ENCODE assay signal across 20 mouse cellular contexts in genomic region chr9:110536636-110537035, GRCm38 (mm10). TPM values are rescaled to one million over a fixed set of nuclear protein-coding genes. Genes with fewer than 3 reads are reported as not detected.
A peak's percentile ranks its signal among the peaks of the same experiment; 100 is the strongest.
DNase-seq lines count a peak whose midpoint lies in the region; ATAC-seq and TF ChIP-seq lines count a peak whose summit lies in the region.
"Had no signal": no experiment of that assay in that cellular context is flagged by ENCODE, and none has a peak within 500 bp of the region (broad histone marks: within the 10 kb centered on the region; RNA-seq: fewer than 3 reads in every experiment).

No protein-coding gene starts in this region.

- H3K27ac ChIP-seq in liver, adult 2 months (replicated peaks; ENCODE audit: insufficient read depth, low read depth, low read length), result no peak overlapping the region
- H3K27ac ChIP-seq in liver, postnatal 0 days (ENCODE audit: low read depth), result no peak overlapping the region
- H3K27ac ChIP-seq in midbrain, embryonic 11.5 days (ENCODE audit: low read depth, low read length), result no peak overlapping the region
- no peak overlapping the region for H3K27ac ChIP-seq in midbrain, postnatal 0 days (ENCODE audit: low read depth, low read length)
- peak overlapping the region; percentile 46 for H3K27ac ChIP-seq in brown adipose tissue, adult 24 weeks (replicated peaks; ENCODE audit: low read depth, low read length)
- H3K27ac ChIP-seq: embryonic facial prominence, embryonic 10.5 days; embryonic facial prominence, embryonic 12.5 days; forebrain, embryonic 13.5 days; forebrain, embryonic 15.5 days had no signal

- no peak for TF ChIP-seq POLR2A in liver, adult 2 months (IDR thresholded peaks at IDR 0.05; ENCODE audit: extremely low read depth, insufficient read depth, low read length)

- WGBS in liver, adult 2 months, result 24% methylated on average over 2 of the region's 2 CpGs
- 69% methylated on average over 2 of the region's 2 CpGs for WGBS in liver, postnatal 0 days (ENCODE audit: insufficient replicate concordance)
- 93% methylated on average over 2 of the region's 2 CpGs for WGBS in midbrain, embryonic 11.5 days
- 90% methylated on average over 2 of the region's 2 CpGs for WGBS in midbrain, postnatal 0 days

- H3K9ac ChIP-seq in liver, adult 2 months (ENCODE audit: low read depth, low read length), result no peak overlapping the region
- no peak overlapping the region for H3K9ac ChIP-seq in liver, postnatal 0 days (replicated peaks)
- H3K9ac ChIP-seq in midbrain, embryonic 11.5 days (ENCODE audit: low read length), result no peak overlapping the region
- H3K9ac ChIP-seq in midbrain, postnatal 0 days (replicated peaks; ENCODE audit: low read length, poor library complexity, severe bottlenecking), result no peak overlapping the region
- H3K9ac ChIP-seq: embryonic facial prominence, embryonic 12.5 days; forebrain, embryonic 13.5 days; forebrain, embryonic 15.5 days had no signal

- peaks cover 39% of the 10 kb centered on the region; the same call in 1 of the 2 replicates for H3K79me2 ChIP-seq in liver, adult 2 months (ENCODE audit: control insufficient read depth, insufficient read depth, low read length)

- no peak overlapping the region for H3K4me3 ChIP-seq in liver, adult 2 months (ENCODE audit: insufficient read depth, low read depth, low read length)
- H3K4me3 ChIP-seq in liver, postnatal 0 days (ENCODE audit: low read depth, low read length), result no peak overlapping the region
- H3K4me3 ChIP-seq in midbrain, embryonic 11.5 days (ENCODE audit: low read depth, low read length), result no peak overlapping the region
- no peak overlapping the region for H3K4me3 ChIP-seq in midbrain, postnatal 0 days (ENCODE audit: low read depth, low read length)
- H3K4me3 ChIP-seq in brown adipose tissue, adult 24 weeks (ENCODE audit: insufficient read depth, low read depth, low read length), result no peak overlapping the region
- H3K4me3 ChIP-seq: embryonic facial prominence, embryonic 10.5 days; embryonic facial prominence, embryonic 12.5 days; forebrain, embryonic 13.5 days; forebrain, embryonic 15.5 days had no signal

- TF ChIP-seq EP300 in liver, postnatal 0 days (IDR thresholded peaks at IDR 0.05; ENCODE audit: low read depth), result no peak

- ATAC-seq in liver, postnatal 0 days, result no peak
- no peak for ATAC-seq in midbrain, embryonic 11.5 days (ENCODE audit: low FRiP score)
- ATAC-seq in midbrain, postnatal 0 days (ENCODE audit: low FRiP score), result no peak
- ATAC-seq: forebrain, embryonic 13.5 days; forebrain, embryonic 15.5 days had no signal

- peak; percentile 30 for DNase-seq in heart, adult 11 months
- no peak for DNase-seq in heart, postnatal 4 days
- DNase-seq in liver, adult 2 months (ENCODE audit: extremely low read depth, low read depth, low spot score), result peak; percentile 48
- no peak for DNase-seq in liver, postnatal 0 days
- DNase-seq in midbrain, embryonic 11.5 days (ENCODE audit: low spot score, missing footprints), result peak; percentile 76
- DNase-seq in midbrain, postnatal 0 days (ENCODE audit: low spot score), result no peak
- no peak for DNase-seq in left cerebral cortex, postnatal 25 days (ENCODE audit: low spot score in 2 of 2)
- DNase-seq: adrenal gland, adult 2 months; adrenal gland, postnatal 10 days; adrenal gland, postnatal 25 days; cerebellum, adult 11-12 months; cerebellum, adult 2 months; cerebellum, adult 9-10 months; cerebellum, postnatal 10 days; cerebellum, postnatal 25 days had no signal

- intact Hi-C loops in left cerebral cortex, postnatal 25 days (cut with DNase I), result no loop called here

- TF ChIP-seq CTCF in liver, adult 2 months (IDR thresholded peaks at IDR 0.05; ENCODE audit: low read depth, low read length), result no peak
- TF ChIP-seq CTCF in liver, postnatal 0 days (IDR thresholded peaks at IDR 0.05; ENCODE audit: low read depth), result no peak
- no peak for TF ChIP-seq CTCF in midbrain, postnatal 0 days (IDR thresholded peaks at IDR 0.05)

- H3K9me3 ChIP-seq in liver, postnatal 0 days (ENCODE audit: low read length), result no peaks in the 10 kb centered on the region
- H3K9me3 ChIP-seq in midbrain, embryonic 11.5 days (ENCODE audit: control insufficient read depth, low read length), result no peaks in the 10 kb centered on the region
- H3K9me3 ChIP-seq in midbrain, postnatal 0 days (ENCODE audit: low read length), result no peaks in the 10 kb centered on the region
- H3K9me3 ChIP-seq: embryonic facial prominence, embryonic 10.5 days; embryonic facial prominence, embryonic 12.5 days; forebrain, embryonic 13.5 days; forebrain, embryonic 15.5 days had no signal

- peaks cover 24% of the 10 kb centered on the region for H3K4me1 ChIP-seq in liver, adult 2 months (ENCODE audit: control insufficient read depth, insufficient read depth, low read length)
- H3K4me1 ChIP-seq in liver, postnatal 0 days (ENCODE audit: insufficient read depth), result peaks cover 28% of the 10 kb centered on the region
- H3K4me1 ChIP-seq in midbrain, embryonic 11.5 days (ENCODE audit: control insufficient read depth, insufficient read depth, low read length), result peaks cover 15% of the 10 kb centered on the region
- H3K4me1 ChIP-seq in midbrain, postnatal 0 days (ENCODE audit: insufficient read depth, low read length), result peaks cover 10% of the 10 kb centered on the region
- peaks cover 22% of the 10 kb centered on the region for H3K4me1 ChIP-seq in brown adipose tissue, adult 24 weeks (ENCODE audit: control insufficient read depth, insufficient read depth, insufficient read length, low read length)

- no peaks in the 10 kb centered on the region for H3K36me3 ChIP-seq in liver, adult 2 months (ENCODE audit: control insufficient read depth, insufficient read depth, low read length)
- H3K36me3 ChIP-seq in liver, postnatal 0 days (replicated peaks; ENCODE audit: insufficient read depth, low read length), result 0 out of 2 replicates have a peak, but pooled peaks cover 4% of the 10 kb centered on the region
- H3K36me3 ChIP-seq in midbrain, embryonic 11.5 days (ENCODE audit: control insufficient read depth, insufficient read depth, low read length), result no peaks in the 10 kb centered on the region
- H3K36me3 ChIP-seq in midbrain, postnatal 0 days (ENCODE audit: insufficient read depth, low read length), result no peaks in the 10 kb centered on the region
- H3K36me3 ChIP-seq: forebrain, embryonic 15.5 days had no signal

- H3K27me3 ChIP-seq in liver, adult 2 months (ENCODE audit: control insufficient read depth, insufficient read depth, low read length), result no peaks in the 10 kb centered on the region
- no peaks in the 10 kb centered on the region for H3K27me3 ChIP-seq in liver, postnatal 0 days (ENCODE audit: insufficient read depth, low read length)
- H3K27me3 ChIP-seq in midbrain, embryonic 11.5 days (ENCODE audit: control insufficient read depth, insufficient read depth, low read length), result no peaks in the 10 kb centered on the region
- no peaks in the 10 kb centered on the region for H3K27me3 ChIP-seq in midbrain, postnatal 0 days (ENCODE audit: insufficient read depth, low read length)
- H3K27me3 ChIP-seq: embryonic facial prominence, embryonic 12.5 days; forebrain, embryonic 13.5 days; forebrain, embryonic 15.5 days had no signal

- no peak overlapping the region for H3K4me2 ChIP-seq in liver, postnatal 0 days (ENCODE audit: low read depth, low read length)
- no peak overlapping the region for H3K4me2 ChIP-seq in midbrain, embryonic 11.5 days
- H3K4me2 ChIP-seq in midbrain, postnatal 0 days (ENCODE audit: low read depth, low read length, poor library complexity, severe bottlenecking), result no peak overlapping the region
- H3K4me2 ChIP-seq: embryonic facial prominence, embryonic 12.5 days; forebrain, embryonic 13.5 days; forebrain, embryonic 15.5 days had no signal

RNA-seq across cellular contexts. Expression of gene Setd2, which starts 4.2 kb away (rescaled TPM):
- 10 to 100 TPM; 63.1 to 69.2 TPM for total RNA-seq in heart, postnatal 4 days (2021)
- 31.7 and 36.5 TPM in 2 replicates for total RNA-seq in liver, adult 2 months (2014; rRNA removed)
- polyA plus RNA-seq in liver, adult 2 months (2012; rRNA removed), result 15.7 and 20.1 TPM in 2 replicates
- 9.6 and 10.1 TPM in 2 replicates for polyA plus RNA-seq in liver, postnatal 0 days (2015; fragmentation: Nextera tagmentation; extraction: Ambion mirVana)
- 49.1 and 54.5 TPM in 2 replicates for polyA plus RNA-seq in midbrain, embryonic 11.5 days (2014; fragmentation: Nextera tagmentation; extraction: Ambion mirVana)
- total RNA-seq in midbrain, postnatal 0 days (2014; rRNA removed), result 69.3 and 77.3 TPM in 2 replicates
- polyA plus RNA-seq in midbrain, postnatal 0 days (2015; fragmentation: Nextera tagmentation; extraction: Ambion mirVana), result 22.0 and 24.9 TPM in 2 replicates
- 16.3 and 31.6 TPM in 2 replicates for polyA plus RNA-seq in brown adipose tissue, adult 24 weeks (2012; ENCODE audit: insufficient read depth, insufficient read length, missing spikeins)
- total RNA-seq in left cerebral cortex, postnatal 25 days (2021), result 10 to 100 TPM; 68.9 to 74.9 TPM

RNA-seq across cellular contexts. Expression of gene Kif9, which starts 59.9 kb away (rescaled TPM):
- under 1 TPM; 0.20 to 0.29 TPM for total RNA-seq in heart, postnatal 4 days (2021)
- total RNA-seq in liver, adult 2 months (2014; rRNA removed), result 0.40 and 0.55 TPM in 2 replicates
- 0.18 and 0.35 TPM in 2 replicates for polyA plus RNA-seq in liver, adult 2 months (2012; rRNA removed)
- 0.09 and 0.53 TPM in 2 replicates for polyA plus RNA-seq in liver, postnatal 0 days (2015; fragmentation: Nextera tagmentation; extraction: Ambion mirVana)
- polyA plus RNA-seq in midbrain, embryonic 11.5 days (2014; fragmentation: Nextera tagmentation; extraction: Ambion mirVana), result 0.54 and 1.3 TPM in 2 replicates
- total RNA-seq in midbrain, postnatal 0 days (2014; rRNA removed), result 3.7 and 4.2 TPM in 2 replicates
- polyA plus RNA-seq in midbrain, postnatal 0 days (2015; fragmentation: Nextera tagmentation; extraction: Ambion mirVana), result 4.1 and 5.6 TPM in 2 replicates
- polyA plus RNA-seq in brown adipose tissue, adult 24 weeks (2012; ENCODE audit: insufficient read depth, insufficient read length, missing spikeins), result 0.40 and 0.54 TPM in 2 replicates
- 1 to 10 TPM; 3.6 to 4.0 TPM for total RNA-seq in left cerebral cortex, postnatal 25 days (2021)

Comparison
In these comparisons a context has a peak if more than half of its experiments do, and no peak if none do; other contexts are left out.
1. DNase-seq: peak in heart, adult 11 months (single experiment), liver, adult 2 months (single experiment) and midbrain, embryonic 11.5 days (single experiment); none in heart, postnatal 4 days (single experiment), liver, postnatal 0 days (single experiment), midbrain, postnatal 0 days (single experiment) and left cerebral cortex, postnatal 25 days (0 of 2).